Mouse (Mus musculus): ENCODE results near the gene Nynrin. TPM values are rescaled to one million over a fixed set of nuclear protein-coding genes. Genes with fewer than 3 reads are reported as not detected.

The Nynrin gene
- polyA plus RNA-seq, 1 experiment from 2014 or later = 25.0 TPM

GRCm38 (mm10) chr14:55879623-55880022 lies 25.8 kb downstream of the Nynrin start:
- Histone ChIP-seq H3K4me1 (peaks cover 21% of the 10 kb centered on the region), H3K36me3 (no peaks in the 10 kb centered on the region), H3K27ac (replicated peaks) (no peak overlapping the region), H3K9me3 (replicated peaks) (no peaks in the 10 kb centered on the region), H3K9ac (no peak overlapping the region), H3K4me2 (replicated peaks) (no peak overlapping the region), H3K4me3 (replicated peaks) (no peak overlapping the region), H3K27me3 (no peaks in the 10 kb centered on the region)
- 53% methylated on average over 1 of the region's 1 CpGs for WGBS
- ATAC-seq (ENCODE audit: insufficient number of reproducible peaks, low FRiP score, low TSS enrichment, low read depth) = no peak

- H3K9ac ChIP-seq = no peak overlapping the region
- 80% methylated on average over 8 of the region's 8 CpGs for WGBS
- ATAC-seq (ENCODE audit: insufficient number of reproducible peaks, low FRiP score, low TSS enrichment, low read depth) = no peak
Measured at GRCm38 (mm10) chr14:55880982-55881381, 27.2 kb downstream of the Nynrin start.

GRCm38 (mm10) chr14:55882171-55882641 lies 28.4 kb downstream of the Nynrin start:
- Histone ChIP-seq H3K9me3 (replicated peaks) (no peaks in the 10 kb centered on the region), H3K4me1 (peaks cover 40% of the 10 kb centered on the region), H3K27ac (replicated peaks) (no peak overlapping the region), H3K27me3 (no peaks in the 10 kb centered on the region), H3K36me3 (peaks cover 8% of the 10 kb centered on the region), H3K4me2 (replicated peaks) (no peak overlapping the region), H3K4me3 (replicated peaks) (no peak overlapping the region), H3K9ac (no peak overlapping the region)
- ATAC-seq (ENCODE audit: insufficient number of reproducible peaks, low FRiP score, low TSS enrichment, low read depth) = no peak
- 48% methylated on average over 6 of the region's 6 CpGs for WGBS

More at GRCm38 (mm10) chr14:55880982-55881381, 27.2 kb downstream of the Nynrin start:
- no peaks in the 10 kb centered on the region for H3K27me3 ChIP-seq
- no peaks in the 10 kb centered on the region for H3K9me3 ChIP-seq (replicated peaks)
- H3K4me2 ChIP-seq (replicated peaks) = no peak overlapping the region
- no peak overlapping the region for H3K4me3 ChIP-seq (replicated peaks)
- H3K36me3 ChIP-seq = no peaks in the 10 kb centered on the region
- peaks cover 27% of the 10 kb centered on the region for H3K4me1 ChIP-seq
- H3K27ac ChIP-seq (replicated peaks) = no peak overlapping the region

GRCm38 (mm10) chr14:55883149-55883661 lies 29.4 kb downstream of the Nynrin start:
- Histone ChIP-seq H3K4me3 (replicated peaks) (no peak overlapping the region), H3K9ac (no peak overlapping the region), H3K36me3 (peaks cover 18% of the 10 kb centered on the region), H3K4me1 (peaks cover 35% of the 10 kb centered on the region), H3K27ac (replicated peaks) (no peak overlapping the region), H3K9me3 (replicated peaks) (no peaks in the 10 kb centered on the region), H3K4me2 (replicated peaks) (no peak overlapping the region), H3K27me3 (no peaks in the 10 kb centered on the region)
- no peak for ATAC-seq (ENCODE audit: insufficient number of reproducible peaks, low FRiP score, low TSS enrichment, low read depth)
- WGBS = 91% methylated on average over 13 of the region's 13 CpGs

- 86% methylated on average over 12 of the region's 12 CpGs for WGBS
- H3K4me1 ChIP-seq = peaks cover 34% of the 10 kb centered on the region
- H3K27me3 ChIP-seq = no peaks in the 10 kb centered on the region
- peak overlapping the region; percentile 91 for H3K27ac ChIP-seq (replicated peaks)
- H3K36me3 ChIP-seq = peaks cover 23% of the 10 kb centered on the region
- no peak overlapping the region for H3K9ac ChIP-seq
- no peak for ATAC-seq (ENCODE audit: insufficient number of reproducible peaks, low FRiP score, low TSS enrichment, low read depth)
- no peak overlapping the region for H3K4me3 ChIP-seq (replicated peaks)
- no peak overlapping the region for H3K4me2 ChIP-seq (replicated peaks)
- H3K9me3 ChIP-seq (replicated peaks) = no peaks in the 10 kb centered on the region
Measured at GRCm38 (mm10) chr14:55883663-55884062, 29.9 kb downstream of the Nynrin start.

GRCm38 (mm10) chr14:55884166-55884565 lies 30.4 kb downstream of the Nynrin start, which contains the start of gene Cbln3:
Cbln3 (minus strand) TSS chr14:55884392.
- peak within 1 kb of the TSS; percentile 69 for H3K4me3 ChIP-seq (replicated peaks)
- no peaks in the 10 kb centered on the region for H3K27me3 ChIP-seq
- no peak for ATAC-seq (ENCODE audit: insufficient number of reproducible peaks, low FRiP score, low TSS enrichment, low read depth)
- peaks cover 28% of the 10 kb centered on the region for H3K36me3 ChIP-seq
- H3K9me3 ChIP-seq (replicated peaks) = no peaks in the 10 kb centered on the region
- 41% methylated on average over 4 of the region's 4 CpGs for WGBS
- H3K27ac ChIP-seq (replicated peaks) = peak within 1 kb of the TSS; percentile 91
- peak within 1 kb of the TSS; percentile 78 for H3K4me2 ChIP-seq (replicated peaks)
- peak within 1 kb of the TSS; percentile 70 for H3K9ac ChIP-seq
- peaks cover 33% of the 10 kb centered on the region for H3K4me1 ChIP-seq

- peak; percentile 92 for ATAC-seq (ENCODE audit: insufficient number of reproducible peaks, low FRiP score, low TSS enrichment, low read depth)
- peaks cover 33% of the 10 kb centered on the region for H3K36me3 ChIP-seq
- under 1% methylated on average over 28 of the region's 30 CpGs for WGBS
Measured at GRCm38 (mm10) chr14:55884713-55885113, 30.9 kb downstream of the Nynrin start, which contains the start of gene Khnyn. Khnyn (plus strand) TSS chr14:55884947.

GRCm38 (mm10) chr14:55885114-55885790 lies 31.4 kb downstream of the Nynrin start:
- H3K9ac ChIP-seq = peak overlapping the region; percentile 70
- H3K4me3 ChIP-seq (replicated peaks) = peak overlapping the region; percentile 69
- WGBS = 1% methylated on average over 23 of the region's 30 CpGs
- H3K4me1 ChIP-seq = peaks cover 33% of the 10 kb centered on the region
- H3K9me3 ChIP-seq (replicated peaks) = no peaks in the 10 kb centered on the region
- peak overlapping the region; percentile 91 for H3K27ac ChIP-seq (replicated peaks)
- peak overlapping the region; percentile 78 for H3K4me2 ChIP-seq (replicated peaks)
- H3K27me3 ChIP-seq = no peaks in the 10 kb centered on the region
- peaks cover 38% of the 10 kb centered on the region for H3K36me3 ChIP-seq
- peak; percentile 72 for ATAC-seq (ENCODE audit: insufficient number of reproducible peaks, low FRiP score, low TSS enrichment, low read depth)

More at GRCm38 (mm10) chr14:55884713-55885113, 30.9 kb downstream of the Nynrin start, which contains the start of gene Khnyn:
- H3K4me3 ChIP-seq (replicated peaks) = peak within 1 kb of the TSS; percentile 69
- no peaks in the 10 kb centered on the region for H3K9me3 ChIP-seq (replicated peaks)
- peak within 1 kb of the TSS; percentile 70 for H3K9ac ChIP-seq
- peak within 1 kb of the TSS; percentile 78 for H3K4me2 ChIP-seq (replicated peaks)
- H3K27ac ChIP-seq (replicated peaks) = peak within 1 kb of the TSS; percentile 91
- H3K4me1 ChIP-seq = peaks cover 33% of the 10 kb centered on the region
- no peaks in the 10 kb centered on the region for H3K27me3 ChIP-seq

- ATAC-seq (ENCODE audit: insufficient number of reproducible peaks, low FRiP score, low TSS enrichment, low read depth) = no peak
- Histone ChIP-seq H3K4me2 (replicated peaks) (peak overlapping the region; percentile 78), H3K9ac (peak overlapping the region; percentile 70), H3K9me3 (replicated peaks) (no peaks in the 10 kb centered on the region), H3K4me1 (peaks cover 33% of the 10 kb centered on the region), H3K4me3 (replicated peaks) (peak overlapping the region; percentile 69), H3K36me3 (peaks cover 43% of the 10 kb centered on the region), H3K27ac (replicated peaks) (peak overlapping the region; percentile 91), H3K27me3 (no peaks in the 10 kb centered on the region)
- WGBS = 3% methylated on average over 16 of the region's 16 CpGs
Measured at GRCm38 (mm10) chr14:55885791-55886271, 32.0 kb downstream of the Nynrin start.

- Histone ChIP-seq H3K27ac (replicated peaks) (no peak overlapping the region), H3K27me3 (no peaks in the 10 kb centered on the region), H3K4me3 (replicated peaks) (peak overlapping the region; percentile 69; the same call in 1 of the 2 replicates), H3K9ac (no peak overlapping the region), H3K4me1 (peaks cover 33% of the 10 kb centered on the region), H3K9me3 (replicated peaks) (no peaks in the 10 kb centered on the region), H3K36me3 (peaks cover 52% of the 10 kb centered on the region), H3K4me2 (replicated peaks) (peak overlapping the region; percentile 78)
- 78% methylated on average over 24 of the region's 24 CpGs for WGBS
- no peak for ATAC-seq (ENCODE audit: insufficient number of reproducible peaks, low FRiP score, low TSS enrichment, low read depth)
Measured at GRCm38 (mm10) chr14:55886571-55887382, 33.0 kb downstream of the Nynrin start.

- peaks cover 19% of the 10 kb centered on the region for H3K4me1 ChIP-seq
- no peak overlapping the region for H3K9ac ChIP-seq
- no peaks in the 10 kb centered on the region for H3K27me3 ChIP-seq
- no peak overlapping the region for H3K4me2 ChIP-seq (replicated peaks)
- H3K27ac ChIP-seq (replicated peaks) = no peak overlapping the region
- H3K4me3 ChIP-seq (replicated peaks) = no peak overlapping the region
- 95% methylated on average over 12 of the region's 12 CpGs for WGBS
- no peaks in the 10 kb centered on the region for H3K9me3 ChIP-seq (replicated peaks)
- peaks cover 54% of the 10 kb centered on the region for H3K36me3 ChIP-seq
- ATAC-seq (ENCODE audit: insufficient number of reproducible peaks, low FRiP score, low TSS enrichment, low read depth) = no peak
Measured at GRCm38 (mm10) chr14:55897671-55898070, 43.9 kb downstream of the Nynrin start.
